Mouse (Mus musculus) liver, adult (tissue): Measurements from ENCODE around the gene Rnf157.

ENCODE experiments used
- GATA4 ChIP-seq: IDR thresholded peaks from 2 replicates; pipeline ENCODE4 v1.6.1; 2014; ENCODE audit warnings: mild to moderate bottlenecking, low read length; ENCODE audit not compliant: insufficient replicate concordance

The Rnf157 gene

DNA sequence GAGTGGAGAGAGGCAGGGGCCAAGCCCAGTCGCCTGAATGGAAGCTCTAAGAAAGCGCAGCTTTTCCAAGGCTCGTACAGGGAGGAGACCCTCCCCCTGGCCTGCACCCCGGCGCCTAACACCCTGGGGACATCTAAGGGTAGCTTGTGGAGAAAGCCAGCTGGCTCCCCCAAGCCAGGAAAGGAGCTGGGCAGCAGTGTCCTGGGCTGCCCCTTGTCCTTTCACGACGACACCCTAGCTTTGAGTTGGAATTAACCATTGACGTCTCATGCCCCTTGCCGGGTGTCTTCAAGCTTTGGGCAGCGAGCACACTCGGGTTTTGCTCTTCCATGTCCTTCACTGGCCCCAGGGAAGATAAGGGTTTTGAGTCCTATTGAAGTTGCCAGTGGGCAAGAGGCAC lies 24.7 kb upstream of the Rnf157 start:
- TF ChIP-seq GATA4: no peak

DNA sequence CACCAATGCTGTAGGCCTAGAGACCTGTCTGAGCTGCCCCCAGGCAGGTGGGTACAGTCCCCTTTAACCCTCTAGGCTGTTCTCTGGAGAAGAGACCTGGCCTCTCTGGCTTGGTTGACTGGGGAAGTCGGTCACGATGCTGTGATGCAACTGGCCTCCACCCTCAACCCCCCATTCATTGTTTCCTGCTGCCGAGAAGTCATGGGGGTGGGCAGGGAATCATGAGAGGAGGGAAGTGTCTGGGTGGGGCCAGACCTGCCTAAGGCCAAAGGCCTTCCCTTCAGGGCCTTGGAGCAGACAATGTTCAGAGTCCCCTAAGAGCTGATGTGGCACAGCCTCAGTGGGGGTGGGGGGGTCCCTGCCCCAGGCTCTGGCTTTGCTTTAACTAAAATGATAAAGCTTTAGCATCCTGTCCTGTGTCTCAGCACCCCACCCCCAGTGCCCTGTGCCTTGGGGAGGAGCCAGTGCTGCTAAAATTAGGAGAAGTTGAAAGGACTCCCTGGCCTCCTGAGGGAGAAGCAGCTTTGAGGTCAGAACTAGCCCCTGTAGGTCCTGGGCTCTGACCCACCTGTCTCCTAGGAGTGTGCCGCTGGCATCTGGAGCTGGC lies 24.0 kb upstream of the Rnf157 start:
- TF ChIP-seq GATA4: peak; percentile 43; the same call in 1 of the 2 replicates

DNA sequence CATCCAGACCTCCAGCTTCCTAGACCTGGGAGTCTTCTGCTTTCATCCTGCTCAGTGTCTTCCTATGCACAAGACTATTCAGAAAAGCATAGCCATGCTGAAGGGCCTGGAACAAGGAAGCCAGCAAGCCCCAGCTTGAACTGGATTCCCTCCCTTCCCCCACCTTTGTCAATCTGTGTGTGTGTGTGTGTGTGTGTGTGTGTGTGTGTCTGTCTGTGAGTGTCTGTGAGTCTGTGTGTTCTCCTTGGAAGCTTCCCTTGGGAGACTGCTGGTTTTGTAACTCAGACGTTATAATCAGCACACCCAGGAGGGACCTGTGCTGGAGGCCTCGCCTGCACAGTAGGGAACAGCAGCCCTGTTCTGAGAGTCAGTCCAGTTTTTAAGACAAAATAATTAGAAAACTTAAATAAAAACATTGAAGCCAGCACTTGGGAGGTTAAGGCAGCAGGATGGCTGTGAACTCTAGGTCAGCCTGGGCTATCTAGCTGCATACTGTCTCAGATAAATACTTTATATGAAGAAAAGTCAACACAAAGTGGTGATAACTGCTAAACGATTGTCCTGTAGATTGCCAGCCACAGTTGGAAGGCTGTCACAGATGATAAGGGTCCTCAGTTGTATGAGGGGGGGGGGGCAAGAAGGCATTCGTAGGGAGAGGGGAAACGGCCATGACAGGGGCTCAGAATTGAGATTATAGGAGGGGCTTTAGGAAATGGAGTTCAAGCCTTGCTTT lies 23.3 kb upstream of the Rnf157 start:
- TF ChIP-seq GATA4: no peak

DNA sequence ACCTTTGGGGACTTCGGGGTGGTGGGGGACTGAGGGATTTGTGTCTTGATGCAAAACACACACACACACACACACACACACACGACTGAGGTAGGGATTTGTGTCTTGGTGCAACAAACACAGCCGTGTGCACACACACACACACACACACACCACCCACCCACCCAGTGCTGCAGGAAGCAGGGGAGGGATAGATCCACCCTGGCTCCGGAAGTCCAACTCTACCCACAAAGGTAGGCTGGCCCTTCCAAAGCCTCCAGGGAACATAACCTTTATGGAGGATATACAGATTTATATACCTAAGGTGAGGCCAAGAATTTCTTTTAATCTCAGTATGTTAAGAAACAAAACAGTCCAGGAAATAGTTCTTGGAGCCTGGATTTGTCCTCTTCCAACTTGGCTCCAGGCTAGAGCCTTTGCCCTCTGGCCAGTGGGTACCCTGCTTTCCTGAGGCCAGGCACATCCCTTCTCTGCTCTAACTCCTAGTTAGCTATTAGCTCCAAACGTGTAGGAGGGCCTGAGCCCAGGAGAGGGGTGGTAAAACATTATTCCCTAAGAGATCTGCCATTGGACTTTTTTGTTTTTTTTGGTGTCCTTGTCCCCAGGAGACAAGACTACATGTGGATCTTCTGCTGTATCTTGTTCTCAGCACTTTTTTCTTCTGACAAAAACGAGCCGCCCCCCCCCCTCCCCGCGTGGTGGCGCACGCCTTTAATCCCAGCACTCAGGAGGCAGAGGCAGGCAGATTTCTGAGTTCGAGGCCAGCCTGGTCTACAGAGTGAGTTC lies 22.3 kb upstream of the Rnf157 start:
- TF ChIP-seq GATA4: no peak

DNA sequence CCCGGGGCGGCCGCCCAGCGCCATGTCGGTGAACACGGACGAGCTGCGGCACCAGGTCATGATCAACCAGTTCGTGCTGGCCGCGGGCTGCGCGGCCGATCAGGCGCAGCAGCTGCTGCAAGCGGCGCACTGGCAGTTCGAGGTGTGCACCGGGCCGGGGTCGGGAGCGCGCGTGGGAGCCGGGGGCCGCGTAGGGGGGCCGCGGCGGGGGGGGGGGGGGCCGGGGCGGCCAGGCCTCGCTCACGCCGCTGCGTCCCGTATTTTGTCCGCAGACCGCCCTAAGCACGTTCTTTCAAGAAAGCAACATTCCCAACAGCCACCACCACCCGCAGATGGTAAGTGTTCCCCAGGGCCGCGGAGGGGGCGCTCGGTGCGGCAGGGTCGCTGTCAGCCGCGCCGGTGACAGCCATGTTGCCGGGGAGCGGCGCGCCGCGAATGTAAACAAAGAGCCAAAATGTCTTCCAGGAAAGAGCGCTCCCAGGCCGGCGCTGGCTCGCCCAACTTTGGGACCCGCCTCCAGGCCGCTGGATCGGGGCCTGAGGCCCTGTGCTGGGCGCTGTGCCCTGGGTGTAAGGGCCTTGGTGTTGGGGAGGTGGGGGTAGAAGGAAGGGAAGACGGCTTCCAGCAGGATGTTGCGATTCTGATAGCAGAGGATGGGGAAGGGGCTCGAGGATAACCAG lies 21.6 kb upstream of the Rnf157 start:
- no peak for TF ChIP-seq GATA4

DNA sequence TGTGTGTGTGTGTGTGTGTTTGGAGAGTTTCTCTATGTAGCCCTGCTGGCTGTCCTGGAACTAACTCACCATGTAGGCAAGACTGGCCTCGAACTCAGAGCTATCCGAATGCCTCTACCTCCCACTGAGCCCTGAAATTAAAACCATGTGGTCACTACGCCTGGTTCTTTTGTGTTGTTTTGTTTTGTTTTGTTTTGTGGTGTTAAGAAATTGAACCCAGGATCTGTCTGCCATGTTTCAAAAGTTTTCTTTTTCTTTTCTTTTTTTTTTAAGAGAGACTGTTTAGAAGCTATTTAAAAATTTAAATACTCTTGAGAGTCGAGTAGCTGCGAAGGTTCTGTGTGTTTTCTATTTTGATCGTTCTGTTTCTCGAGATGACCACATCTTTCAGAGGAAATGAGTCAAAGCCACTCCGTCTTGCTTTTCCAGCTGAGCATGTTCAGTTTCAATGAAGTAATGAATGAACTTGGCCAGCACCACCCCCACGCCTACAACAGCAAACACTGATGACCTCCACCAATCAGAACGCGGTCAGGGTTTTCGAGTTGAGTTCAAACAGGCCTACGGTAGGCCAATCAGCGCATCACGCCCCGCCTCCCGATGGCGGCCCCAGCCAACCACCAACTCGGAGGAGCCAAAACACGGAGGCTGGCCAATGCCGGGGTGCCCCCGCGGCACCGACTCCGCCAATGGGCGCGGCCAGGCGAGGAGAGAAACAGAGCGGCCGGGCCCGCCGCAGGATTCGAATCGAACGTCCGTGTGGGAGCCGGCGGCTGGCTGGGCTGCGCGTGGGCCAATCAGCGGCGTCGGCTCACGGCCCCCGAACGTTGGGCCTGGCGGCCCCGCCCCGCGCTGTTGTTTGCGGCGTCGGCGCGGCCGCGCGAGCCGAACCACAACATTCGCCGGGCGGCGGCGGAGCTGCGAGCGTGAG lies 20.8 kb upstream of the Rnf157 start, which contains the start of gene Ubald2:
TSS of gene Ubald2 (plus strand) at position 739 of the 931 bp plus-strand sequence.
- no peak for TF ChIP-seq GATA4

DNA sequence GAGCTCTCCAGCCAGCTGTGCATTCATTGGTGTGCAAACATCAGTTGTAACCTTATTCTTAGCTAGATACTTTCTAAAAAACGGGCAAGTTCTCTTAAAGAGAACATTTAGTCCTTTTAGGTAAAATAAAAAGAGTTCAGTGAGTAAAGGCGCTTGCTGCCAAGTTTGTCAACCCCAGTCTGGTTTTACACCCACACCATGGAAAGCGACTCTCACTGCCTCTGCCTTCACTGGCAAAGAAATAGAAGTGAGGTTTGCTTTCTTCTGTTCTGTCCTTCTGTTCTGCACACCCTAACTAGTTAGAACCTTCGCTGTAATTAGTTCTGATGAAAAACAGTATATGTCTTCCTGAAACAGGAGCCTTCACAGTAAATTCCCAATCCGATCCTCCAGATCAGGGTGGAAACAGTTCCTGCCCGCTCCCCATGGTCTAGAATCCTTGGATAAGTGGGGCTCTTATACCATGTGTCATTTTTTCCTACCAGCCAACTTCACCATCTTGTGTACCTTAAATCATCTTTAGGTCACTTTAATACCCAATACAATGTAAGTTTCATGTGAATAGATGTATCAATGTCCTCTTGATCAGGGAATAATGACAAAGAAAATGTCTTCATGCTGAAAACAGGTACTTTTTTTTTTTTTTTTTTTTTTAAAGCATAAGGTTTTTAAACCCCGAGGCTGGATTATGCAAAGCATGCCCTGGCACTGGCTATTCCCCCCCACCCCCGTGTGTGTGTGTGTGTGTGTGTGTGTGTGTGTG lies 19.9 kb upstream of the Rnf157 start:
- no peak for TF ChIP-seq GATA4

DNA sequence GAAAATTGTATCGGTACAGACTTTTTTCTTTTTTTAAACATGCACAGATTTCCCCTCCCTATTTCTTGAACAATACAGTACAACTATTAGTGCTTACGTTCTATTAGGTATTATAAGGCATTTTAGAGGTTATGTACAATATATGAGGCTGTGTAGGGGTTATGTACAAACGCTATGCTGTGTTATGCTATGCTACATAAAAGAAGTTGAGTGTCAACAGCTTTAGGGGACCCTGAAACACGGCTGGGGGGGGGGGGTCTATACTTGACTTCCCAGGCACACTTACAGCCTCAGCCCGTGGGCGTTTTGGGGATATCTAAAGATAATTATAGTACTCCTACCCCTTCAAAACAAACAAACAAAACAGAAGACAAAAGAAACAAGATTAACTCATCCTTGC lies 19.3 kb upstream of the Rnf157 start:
- no peak for TF ChIP-seq GATA4

DNA sequence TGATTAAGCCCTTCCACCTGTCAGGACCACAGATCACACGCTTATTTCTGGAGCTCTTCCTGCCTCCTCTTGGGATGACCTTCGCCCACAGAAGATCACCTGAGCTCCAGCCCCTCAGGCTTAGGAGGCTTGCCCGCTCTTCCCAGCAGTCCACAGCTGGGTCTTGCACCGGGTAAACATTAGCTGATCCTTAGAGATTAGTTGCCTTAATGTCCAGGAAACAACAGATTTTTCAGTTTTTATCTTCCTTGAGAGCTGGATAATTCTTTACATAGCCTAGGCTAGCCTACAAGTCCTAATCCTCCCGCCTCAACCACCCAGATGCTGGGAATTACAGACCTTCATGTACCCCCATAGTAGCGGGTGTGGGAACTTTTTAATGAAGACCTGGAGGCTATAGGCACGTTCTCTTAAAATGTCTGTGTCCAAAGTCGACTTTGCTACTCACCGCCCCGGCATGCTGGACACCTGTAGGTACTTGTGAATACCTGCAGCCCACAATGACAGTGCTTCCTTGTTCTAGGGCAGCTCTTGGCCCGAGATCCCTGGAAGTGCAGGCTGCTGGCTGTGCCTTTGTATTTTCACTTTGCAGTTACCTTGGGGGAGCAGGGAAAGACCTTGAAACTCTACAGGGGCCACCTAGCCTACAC lies 18.7 kb upstream of the Rnf157 start:
- no peak for TF ChIP-seq GATA4

DNA sequence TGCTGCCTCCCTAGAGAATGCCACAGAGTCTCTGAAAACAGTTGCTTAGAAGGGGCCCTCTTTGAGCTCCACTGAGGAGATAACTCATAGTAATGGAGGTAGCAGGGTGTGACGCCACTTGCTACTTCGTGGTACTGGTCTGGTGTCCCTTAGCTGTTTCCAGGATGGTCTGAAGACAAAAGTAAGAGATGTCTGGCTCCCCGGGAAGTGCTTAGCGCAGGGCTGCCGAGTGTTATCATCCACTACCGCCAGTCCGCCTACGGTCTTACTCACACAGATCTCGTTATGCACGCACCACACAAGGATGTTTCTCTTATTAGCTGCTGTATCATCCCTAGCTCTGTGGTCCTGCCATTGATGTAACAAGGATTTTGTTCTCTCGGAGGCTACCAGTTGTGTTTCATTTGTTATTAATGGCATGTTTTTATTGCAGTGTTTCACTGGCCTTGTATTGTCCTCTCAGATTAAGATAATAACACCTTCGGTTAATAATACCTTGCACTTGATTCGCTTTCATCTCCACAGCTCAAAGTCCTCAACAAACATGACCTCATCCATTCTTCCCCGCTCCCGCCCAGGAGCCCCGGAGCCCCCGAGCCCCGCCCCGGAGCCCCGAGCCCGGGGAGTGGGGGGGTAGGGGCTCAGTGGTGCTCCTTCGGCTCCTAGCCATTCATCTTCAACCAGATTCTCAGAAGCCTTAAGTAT lies 18.0 kb upstream of the Rnf157 start:
- no peak for TF ChIP-seq GATA4

DNA sequence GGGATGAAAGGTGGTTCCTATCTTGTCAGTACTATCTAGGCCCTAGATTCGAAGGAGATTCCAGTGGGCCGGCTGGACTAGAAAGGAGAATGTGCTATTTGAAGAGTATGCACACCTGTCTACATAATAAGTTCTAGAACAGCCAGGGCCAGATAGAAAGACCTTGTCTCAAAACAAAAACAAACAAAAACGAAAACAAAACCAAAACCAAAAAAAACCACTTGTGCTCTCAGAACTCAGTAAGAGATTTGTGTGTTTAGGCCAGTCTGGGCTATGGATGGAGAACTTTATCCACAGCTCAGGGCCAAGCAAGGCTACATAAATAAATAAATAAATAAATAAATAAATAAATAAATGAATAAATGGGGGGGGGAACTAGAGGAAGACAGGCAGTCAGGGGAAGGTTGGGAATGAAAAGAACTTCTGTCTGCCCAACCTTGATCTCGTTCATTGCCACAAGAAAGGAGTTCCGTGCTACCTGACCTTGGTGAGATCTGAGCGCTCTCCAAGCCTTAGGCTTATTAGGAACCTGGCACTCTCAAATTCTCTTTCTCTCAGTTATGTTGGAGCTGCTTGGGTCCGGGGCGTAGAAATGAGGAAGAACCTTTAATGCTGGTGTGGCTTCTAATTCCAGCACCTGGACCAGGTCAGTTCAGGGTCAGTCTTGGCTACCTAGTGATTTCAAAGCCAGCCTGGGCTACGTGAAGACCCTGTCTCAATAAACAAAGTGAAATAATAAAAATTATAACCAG lies 17.2 kb upstream of the Rnf157 start:
- no peak for TF ChIP-seq GATA4
